Mouse (Mus musculus): ENCODE results near the gene Vhl. TPM values are rescaled to one million over a fixed set of nuclear protein-coding genes. Genes with fewer than 3 reads are reported as not detected.

Vhl gene
- polyA plus RNA-seq, 1 experiment = 66.7 TPM

DNA sequence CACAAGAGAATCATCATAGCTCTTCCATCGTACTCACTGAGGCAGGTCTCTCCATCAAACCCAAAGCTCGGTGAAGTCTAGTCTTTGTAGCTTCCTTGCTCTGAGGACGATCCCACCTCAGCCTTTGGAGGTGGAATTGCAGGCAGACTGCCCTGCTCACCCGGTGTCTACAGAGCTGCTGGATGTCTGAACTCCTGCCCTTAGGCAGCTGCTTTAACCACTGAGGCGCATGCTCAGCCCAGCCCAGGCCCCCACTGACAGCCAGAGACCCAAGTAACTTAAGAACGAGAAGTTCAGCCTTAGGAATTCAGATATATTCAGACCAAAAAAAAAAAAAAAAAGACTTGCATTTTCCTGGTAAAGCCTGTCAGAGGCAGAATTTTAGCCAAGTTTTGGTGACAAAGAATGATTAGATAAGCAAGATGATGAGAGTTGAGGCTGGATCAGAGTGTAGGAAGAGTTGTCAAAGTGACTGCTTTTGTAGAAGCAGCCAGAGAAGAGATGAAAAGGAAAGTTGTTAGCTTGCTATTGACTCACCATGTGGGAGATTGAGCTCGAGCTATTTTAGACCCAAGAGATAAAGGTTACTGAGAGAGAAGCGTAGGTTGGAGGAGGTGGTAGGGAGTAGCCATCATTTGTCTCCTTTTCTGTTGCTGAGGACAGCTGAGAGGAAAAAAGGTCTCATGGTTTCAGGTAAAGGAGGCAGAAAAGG is 11.3 kb upstream of the Vhl start:
- 84% methylated on average over 8 of the region's 8 CpGs for WGBS
- no peaks in the 10 kb centered on the region for H3K4me1 ChIP-seq (ENCODE audit: control insufficient read depth, insufficient read depth, low read length)
- H3K27ac ChIP-seq (ENCODE audit: control insufficient read depth, insufficient read depth, low read depth, low read length, poor library complexity) = no peak overlapping the region
- no peak overlapping the region for H3K4me3 ChIP-seq (replicated peaks; ENCODE audit: control insufficient read depth, low read depth, low read length)
- TF ChIP-seq CTCF (IDR thresholded peaks at IDR 0.05; ENCODE audit: control insufficient read depth, insufficient read depth, low read length) (no peak), POLR2A (IDR thresholded peaks at IDR 0.05; ENCODE audit: borderline replicate concordance, control insufficient read depth, low read depth, low read length) (no peak)

GRCm38 (mm10) chr6:113614152-113614551 is 9.6 kb upstream of the Vhl start:
- Histone ChIP-seq H3K4me1 (ENCODE audit: control insufficient read depth, insufficient read depth, low read length) (no peaks in the 10 kb centered on the region), H3K27ac (ENCODE audit: control insufficient read depth, insufficient read depth, low read depth, low read length, poor library complexity) (no peak overlapping the region), H3K4me3 (replicated peaks; ENCODE audit: control insufficient read depth, low read depth, low read length) (no peak overlapping the region)
- 92% methylated on average over 7 of the region's 7 CpGs for WGBS
- TF ChIP-seq POLR2A (IDR thresholded peaks at IDR 0.05; ENCODE audit: borderline replicate concordance, control insufficient read depth, low read depth, low read length) = no peak
- TF ChIP-seq CTCF (IDR thresholded peaks at IDR 0.05; ENCODE audit: control insufficient read depth, insufficient read depth, low read length) = no peak

- no peak overlapping the region for H3K27ac ChIP-seq (ENCODE audit: control insufficient read depth, insufficient read depth, low read depth, low read length, poor library complexity)
- no peak overlapping the region for H3K4me3 ChIP-seq (replicated peaks; ENCODE audit: control insufficient read depth, low read depth, low read length)
- TF ChIP-seq POLR2A (IDR thresholded peaks at IDR 0.05; ENCODE audit: borderline replicate concordance, control insufficient read depth, low read depth, low read length) = no peak
- TF ChIP-seq CTCF (IDR thresholded peaks at IDR 0.05; ENCODE audit: control insufficient read depth, insufficient read depth, low read length) = no peak
- no peaks in the 10 kb centered on the region for H3K4me1 ChIP-seq (ENCODE audit: control insufficient read depth, insufficient read depth, low read length)
- WGBS = 89% methylated on average over 8 of the region's 8 CpGs
Measured at GRCm38 (mm10) chr6:113614997-113615396, 8.8 kb upstream of the Vhl start.

DNA sequence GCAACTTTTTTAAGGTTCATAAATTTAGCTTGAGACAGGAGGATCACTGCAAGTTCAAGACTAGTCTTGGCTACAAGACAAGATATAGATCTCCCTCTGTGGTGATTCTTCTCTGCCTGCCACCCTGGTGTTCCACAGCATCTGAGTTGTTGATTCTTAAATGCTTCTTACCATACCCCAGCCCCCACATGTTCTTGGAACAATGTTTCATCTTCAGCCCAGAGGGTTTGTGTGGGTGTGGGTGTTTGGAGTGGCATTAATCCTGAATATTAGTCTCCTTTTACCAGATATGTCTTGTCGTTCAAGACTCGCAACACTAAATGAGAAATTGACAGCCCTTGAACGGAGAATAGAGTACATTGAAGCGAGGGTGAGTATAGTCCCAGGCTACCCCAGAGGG is 8.3 kb upstream of the Vhl start:
- TF ChIP-seq CTCF (IDR thresholded peaks at IDR 0.05; ENCODE audit: control insufficient read depth, insufficient read depth, low read length) (no peak), POLR2A (IDR thresholded peaks at IDR 0.05; ENCODE audit: borderline replicate concordance, control insufficient read depth, low read depth, low read length) (no peak)
- Histone ChIP-seq H3K4me3 (replicated peaks; ENCODE audit: control insufficient read depth, low read depth, low read length) (no peak overlapping the region), H3K4me1 (ENCODE audit: control insufficient read depth, insufficient read depth, low read length) (no peaks in the 10 kb centered on the region), H3K27ac (ENCODE audit: control insufficient read depth, insufficient read depth, low read depth, low read length, poor library complexity) (no peak overlapping the region)
- 91% methylated on average over 4 of the region's 4 CpGs for WGBS

DNA sequence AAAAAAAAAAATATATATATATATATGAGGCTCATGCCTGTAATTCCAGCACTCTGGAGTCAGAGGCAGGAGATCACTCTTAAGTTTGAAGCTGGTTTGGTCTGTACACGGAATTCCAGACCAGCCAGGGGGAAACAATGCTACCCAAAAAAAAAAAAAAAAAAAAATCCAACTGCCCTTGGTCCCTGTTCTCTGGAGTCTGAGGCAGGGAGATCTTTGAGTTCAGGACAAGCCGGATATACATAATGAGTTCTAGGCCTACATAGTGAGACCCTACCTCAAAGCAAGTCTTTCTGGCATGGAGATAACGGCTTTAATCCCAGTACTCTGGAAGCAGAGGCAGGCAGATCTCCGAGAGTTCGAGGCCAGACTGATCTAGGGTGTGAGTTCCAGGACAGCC is 373 bp upstream of the Vhl start:
- Histone ChIP-seq H3K27ac (ENCODE audit: control insufficient read depth, insufficient read depth, low read depth, low read length, poor library complexity) (no peak overlapping the region; the same call in 1 of the 2 replicates), H3K4me1 (ENCODE audit: control insufficient read depth, insufficient read depth, low read length) (no peaks in the 10 kb centered on the region; the same call in 1 of the 2 replicates), H3K4me3 (replicated peaks; ENCODE audit: control insufficient read depth, low read depth, low read length) (peak overlapping the region; percentile 81)
- WGBS = 38% methylated on average over 5 of the region's 5 CpGs
- TF ChIP-seq POLR2A (IDR thresholded peaks at IDR 0.05; ENCODE audit: borderline replicate concordance, control insufficient read depth, low read depth, low read length) (no peak), CTCF (IDR thresholded peaks at IDR 0.05; ENCODE audit: control insufficient read depth, insufficient read depth, low read length) (no peak)

GRCm38 (mm10) chr6:113624989-113625770 is 1.4 kb downstream of the Vhl start:
- no peaks in the 10 kb centered on the region; the same call in 1 of the 2 replicates for H3K4me1 ChIP-seq (ENCODE audit: control insufficient read depth, insufficient read depth, low read length)
- H3K27ac ChIP-seq (ENCODE audit: control insufficient read depth, insufficient read depth, low read depth, low read length, poor library complexity) = no peak overlapping the region
- 63% methylated on average over 5 of the region's 5 CpGs for WGBS
- no peak for TF ChIP-seq CTCF (IDR thresholded peaks at IDR 0.05; ENCODE audit: control insufficient read depth, insufficient read depth, low read length)
- TF ChIP-seq POLR2A (IDR thresholded peaks at IDR 0.05; ENCODE audit: borderline replicate concordance, control insufficient read depth, low read depth, low read length) = no peak
- H3K4me3 ChIP-seq (replicated peaks; ENCODE audit: control insufficient read depth, low read depth, low read length) = no peak overlapping the region

DNA sequence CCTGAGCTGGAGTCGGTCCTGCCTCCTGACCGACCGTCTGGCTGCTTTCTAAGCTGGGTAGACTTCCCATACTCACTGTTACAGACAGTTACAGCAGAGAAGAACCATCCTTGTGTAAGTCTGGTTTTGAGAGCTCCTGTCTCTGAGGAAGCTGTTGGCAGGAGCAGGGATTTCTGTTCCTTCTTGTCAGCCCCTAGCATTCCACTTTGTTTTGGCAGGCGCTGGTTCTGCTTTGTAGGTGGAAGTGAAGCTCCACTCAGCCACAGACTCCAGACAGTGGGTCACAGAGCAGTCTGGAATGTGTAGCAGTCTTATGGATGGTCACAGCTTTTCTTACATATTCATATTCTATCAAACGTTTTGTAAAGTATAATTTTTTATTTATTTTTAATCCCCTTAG is 6.6 kb downstream of the Vhl start:
- 71% methylated on average over 5 of the region's 5 CpGs for WGBS
- Histone ChIP-seq H3K4me1 (ENCODE audit: control insufficient read depth, insufficient read depth, low read length) (no peaks in the 10 kb centered on the region; the same call in 1 of the 2 replicates), H3K27ac (ENCODE audit: control insufficient read depth, insufficient read depth, low read depth, low read length, poor library complexity) (no peak overlapping the region), H3K4me3 (replicated peaks; ENCODE audit: control insufficient read depth, low read depth, low read length) (no peak overlapping the region)
- TF ChIP-seq CTCF (IDR thresholded peaks at IDR 0.05; ENCODE audit: control insufficient read depth, insufficient read depth, low read length) (no peak), POLR2A (IDR thresholded peaks at IDR 0.05; ENCODE audit: borderline replicate concordance, control insufficient read depth, low read depth, low read length) (no peak)

GRCm38 (mm10) chr6:113632863-113633262 is 9.1 kb downstream of the Vhl start:
- Histone ChIP-seq H3K27ac (ENCODE audit: control insufficient read depth, insufficient read depth, low read depth, low read length, poor library complexity) (no peak overlapping the region), H3K4me3 (replicated peaks; ENCODE audit: control insufficient read depth, low read depth, low read length) (no peak overlapping the region), H3K4me1 (ENCODE audit: control insufficient read depth, insufficient read depth, low read length) (no peaks in the 10 kb centered on the region)
- TF ChIP-seq CTCF (IDR thresholded peaks at IDR 0.05; ENCODE audit: control insufficient read depth, insufficient read depth, low read length) (no peak), POLR2A (IDR thresholded peaks at IDR 0.05; ENCODE audit: borderline replicate concordance, control insufficient read depth, low read depth, low read length) (no peak)
- whole genome bisulfite sequencing = 93% methylated on average over 4 of the region's 4 CpGs
